Mouse (Mus musculus) G1E (cell line): ENCODE results near the gene Bnip1.

ENCODE experiments used
- CTCF ChIP-seq: IDR thresholded peaks from 2 replicates; pipeline ENCODE4 v1.5.1; 2012; ENCODE audit warnings: low read depth, low read length, inconsistent platforms, mixed read lengths
- POLR2AphosphoS5 ChIP-seq: IDR thresholded peaks from 2 replicates; pipeline ENCODE4 v1.6.1; 2012; ENCODE audit warnings: low read depth, low read length, inconsistent platforms; ENCODE audit not compliant: insufficient replicate concordance

DNA sequence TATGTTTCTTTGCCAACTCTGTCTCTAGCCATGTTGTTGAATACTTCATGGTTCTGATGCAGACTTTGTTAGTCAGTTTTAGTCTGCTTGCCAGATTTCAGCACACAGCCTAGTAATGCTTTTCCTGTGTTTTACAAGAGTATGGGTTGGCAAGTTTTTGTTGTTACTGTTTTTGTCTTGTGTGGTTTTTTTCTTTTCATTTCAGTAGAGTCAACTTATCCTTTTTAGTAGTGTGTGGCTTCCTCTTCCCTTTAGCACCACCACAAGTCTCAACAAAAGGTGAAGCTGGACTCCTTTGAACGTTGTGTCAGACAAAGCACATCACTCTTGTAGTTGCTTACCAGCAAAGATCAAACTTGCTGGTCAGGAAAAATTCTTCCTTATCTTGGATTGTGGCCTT is 28.6 kb upstream of the Bnip1 start:
- TF ChIP-seq POLR2AphosphoS5: no peak
- TF ChIP-seq CTCF: no peak
